Mouse (Mus musculus): ENCODE measurements at regions not wholly inside any gene's neighbourhood (a gene's known extent, or its start where the extent isn't known, plus 50 kb on each side); places are given as distances from the start of the nearest gene placed in this dataset.
"Not testable (repeated sequence)": the region's sequence is repeated elsewhere in the genome, so short reads cannot be mapped to it uniquely, and the experiment has no call there.

DNA sequence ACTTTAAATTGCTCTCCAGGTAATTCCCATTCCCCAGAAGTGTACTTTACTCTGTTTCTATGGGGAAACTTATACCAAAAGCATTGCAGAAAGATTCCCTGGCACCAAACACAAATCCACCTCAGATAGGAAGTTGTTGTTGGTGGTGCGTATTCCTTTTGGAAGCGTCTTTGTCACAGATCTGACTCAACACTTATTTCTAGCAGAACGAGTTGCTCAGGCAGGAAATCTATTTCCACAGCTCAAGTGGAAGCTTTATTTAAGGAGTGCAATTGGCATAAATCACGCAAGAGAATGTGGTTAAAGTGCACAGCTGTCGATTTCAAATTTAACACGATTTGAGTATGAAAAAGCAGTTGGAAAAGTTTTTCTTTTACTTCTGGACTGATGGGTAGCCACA, 436.9 kb upstream of the Ghitm start:
- no peak for DNase-seq

DNA sequence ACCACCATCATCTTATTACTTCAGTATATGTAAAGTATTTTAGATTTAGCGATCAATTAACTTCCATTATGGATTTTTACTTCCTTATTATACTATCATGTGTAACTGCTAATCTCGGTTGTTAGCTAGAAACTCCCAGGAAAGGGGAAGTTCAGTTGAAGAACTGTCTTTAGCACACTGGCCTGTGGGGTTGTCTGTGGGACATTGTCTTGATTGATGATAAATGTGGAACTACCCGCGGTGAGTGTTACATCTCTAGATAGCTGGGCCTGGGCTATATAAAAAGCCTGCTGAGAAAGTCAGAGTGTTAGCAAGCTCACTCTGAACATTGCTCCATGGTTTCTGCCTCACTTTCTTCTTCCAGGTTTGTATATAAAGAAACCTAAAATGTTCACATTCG, 423.2 kb upstream of the Ghitm start:
- no peak for DNase-seq

DNA sequence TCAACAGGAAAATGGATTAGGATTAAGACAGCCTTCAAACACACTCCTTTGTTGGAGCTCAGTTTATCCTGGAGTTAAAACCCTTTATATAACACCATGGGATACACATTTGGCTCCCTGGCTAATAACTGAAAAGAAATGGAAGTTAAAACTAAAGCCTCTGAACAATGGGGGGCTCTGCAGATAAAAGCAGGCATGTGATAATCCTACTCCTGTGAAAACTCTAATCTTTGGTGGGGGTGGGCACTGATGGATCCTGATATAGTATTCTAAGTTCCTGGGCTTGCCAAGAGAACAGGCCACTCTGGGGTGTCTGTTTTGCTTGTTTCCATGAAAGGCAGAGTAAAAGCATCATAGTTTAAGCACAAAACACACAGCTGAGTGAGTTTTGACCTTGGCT, 388.5 kb upstream of the Ghitm start:
- no peak for DNase-seq

DNA sequence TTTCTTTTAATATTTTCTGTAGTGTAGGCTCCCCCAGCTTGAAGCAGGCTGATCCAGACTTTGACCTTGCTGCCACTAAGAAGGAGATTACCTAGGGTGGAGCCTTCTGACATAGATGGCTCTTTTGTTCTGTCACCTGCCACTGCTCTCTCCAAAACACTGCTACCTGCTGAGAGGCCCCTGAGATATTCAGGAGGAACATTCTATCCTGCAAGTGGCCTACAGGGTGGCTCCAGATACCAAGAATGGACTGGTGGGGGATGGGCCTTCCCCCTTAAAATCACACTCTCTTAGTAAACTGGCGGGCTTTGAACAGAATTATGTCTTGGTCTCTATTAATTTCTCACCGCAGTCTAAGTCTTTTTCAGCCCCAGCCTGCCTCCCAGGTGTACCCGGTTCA, 385.6 kb upstream of the Ghitm start:
- not testable (repeated sequence) for DNase-seq

DNA sequence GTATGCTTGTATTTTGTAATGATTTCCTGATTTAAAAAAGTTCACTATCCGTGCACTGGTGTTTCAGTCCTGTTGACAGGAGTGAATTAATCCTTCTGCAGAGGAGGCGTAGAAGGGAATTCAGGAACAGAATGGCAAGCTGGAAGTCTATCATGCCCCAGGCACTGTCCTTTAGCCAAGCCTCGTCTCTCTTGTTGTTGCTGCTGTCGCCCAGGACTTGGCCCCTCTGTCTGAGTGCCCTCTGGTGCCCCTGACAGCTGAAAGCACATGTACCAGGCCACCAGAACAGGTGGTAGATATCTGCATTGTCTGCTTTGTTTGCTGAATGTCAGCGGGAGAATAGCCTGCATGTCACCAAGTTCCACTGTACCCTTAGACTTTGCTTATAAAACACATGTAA, 370.2 kb upstream of the Ghitm start:
- no peak for DNase-seq

DNA sequence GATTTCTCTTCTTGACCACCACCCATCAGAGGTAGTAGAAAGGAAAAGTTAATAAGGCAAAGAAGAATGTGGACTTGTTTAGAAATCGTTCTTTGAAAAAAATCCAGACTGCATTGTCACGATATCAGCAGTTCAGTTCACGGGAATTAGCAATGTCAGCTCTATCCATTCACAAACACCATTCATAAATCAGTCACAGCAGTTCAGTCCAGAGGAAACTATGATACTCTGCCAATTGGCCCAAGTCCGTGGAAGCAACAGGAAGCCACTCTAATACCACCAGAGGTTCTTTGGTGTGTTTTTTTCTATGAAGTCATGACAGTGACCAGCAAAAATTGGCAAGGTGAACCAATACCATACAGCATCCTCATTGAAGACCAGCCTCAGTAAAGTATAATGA, 355.6 kb upstream of the Ghitm start:
- DNase-seq, result no peak

DNA sequence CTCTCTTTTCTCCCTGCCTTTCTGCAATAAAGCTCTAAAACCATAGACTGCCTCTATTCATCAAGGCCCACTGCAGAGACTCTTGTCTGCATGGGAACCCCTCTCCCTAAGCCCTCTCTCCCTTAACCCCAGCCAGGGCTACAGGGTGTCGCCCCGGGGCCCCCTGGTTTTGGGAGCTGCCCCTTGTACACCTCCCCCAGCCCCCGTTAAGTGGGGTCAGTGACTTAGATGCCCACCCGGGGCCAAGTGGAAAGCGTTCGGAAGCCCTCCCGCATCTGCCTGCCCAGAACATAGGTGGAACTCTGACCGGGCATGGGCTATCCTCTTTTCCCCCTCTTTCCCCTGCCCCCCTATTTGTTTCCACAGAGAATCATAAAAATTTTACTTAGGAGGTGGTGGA, 350.2 kb upstream of the Ghitm start:
- no peak for DNase-seq

DNA sequence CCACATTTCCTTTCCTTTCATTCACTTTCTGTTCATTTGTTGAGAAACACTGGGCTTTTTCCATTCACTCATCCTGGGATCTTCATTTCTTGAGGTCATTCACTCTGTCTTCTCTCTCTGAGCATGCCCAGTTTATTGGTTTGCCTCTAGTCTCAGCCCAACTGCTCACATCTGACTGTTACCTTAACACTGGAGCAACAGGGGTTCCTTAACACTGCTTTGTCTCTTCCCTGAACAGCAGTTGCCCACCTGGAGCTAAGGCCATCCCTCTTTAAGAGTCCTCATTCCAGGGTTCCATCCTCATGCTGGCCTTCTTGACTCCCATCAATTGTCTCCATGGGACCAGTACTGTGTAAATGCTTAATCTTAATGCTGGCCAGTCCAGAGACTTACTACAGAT, 342.5 kb upstream of the Ghitm start:
- DNase-seq, result no peak

DNA sequence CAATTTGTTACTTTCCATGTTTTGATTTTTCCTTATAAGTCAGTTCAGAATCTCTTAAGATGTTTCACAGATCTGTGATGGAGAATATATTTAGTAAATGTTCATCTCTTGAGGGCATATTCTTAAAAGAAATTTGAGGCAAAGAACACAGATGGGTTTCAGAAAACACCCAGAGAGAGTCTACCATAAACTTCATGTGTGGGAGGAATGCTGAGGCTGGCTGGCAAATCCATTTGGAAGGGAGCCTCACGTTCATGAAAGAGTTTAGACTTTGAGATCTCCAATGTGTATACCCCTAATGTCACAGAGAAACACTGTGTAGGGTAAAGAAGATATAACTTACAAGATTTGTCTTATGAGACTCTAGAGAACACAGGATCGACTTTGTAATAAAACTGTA, 333.6 kb upstream of the Ghitm start:
- DNase-seq, result no peak

DNA sequence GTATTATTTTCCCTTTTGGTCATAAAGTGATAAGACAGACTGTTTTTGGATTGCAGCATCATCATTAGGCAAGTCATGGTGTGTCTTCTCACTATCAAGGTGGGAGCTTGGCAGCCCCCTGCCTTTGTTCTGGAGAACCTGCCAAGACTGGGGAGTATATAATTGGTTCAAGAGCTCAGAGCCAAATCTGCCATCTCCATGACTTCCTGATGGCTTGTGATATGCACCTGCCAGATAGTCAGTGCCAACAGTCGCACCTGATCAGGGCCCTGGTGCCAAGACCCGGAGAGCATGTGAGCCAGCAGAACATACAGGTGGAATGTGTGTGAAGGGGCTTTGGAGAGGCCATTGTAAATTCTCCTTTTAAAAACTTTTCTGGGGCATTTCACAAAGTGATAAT, 305.8 kb upstream of the Ghitm start:
- DNase-seq, result no peak

DNA sequence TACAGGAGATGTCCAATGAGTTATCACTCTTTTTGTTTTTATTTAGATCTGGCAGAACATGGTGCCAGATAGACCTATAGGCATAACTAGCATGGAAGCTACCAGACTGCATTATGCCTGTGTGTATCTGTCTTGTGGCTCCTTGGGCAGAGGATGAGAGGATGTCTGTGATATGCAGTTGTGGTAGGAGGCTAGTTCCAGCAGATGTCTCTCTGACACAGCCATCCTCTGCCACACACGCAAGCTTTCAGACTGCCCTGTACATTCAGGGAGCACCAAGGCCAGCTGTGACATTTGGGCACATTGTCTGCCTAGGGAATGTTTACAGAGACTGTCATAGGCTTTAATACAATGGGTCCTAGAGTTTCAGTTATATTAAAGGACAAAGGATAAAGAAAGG, 295.6 kb upstream of the Ghitm start:
- DNase-seq, result no peak

DNA sequence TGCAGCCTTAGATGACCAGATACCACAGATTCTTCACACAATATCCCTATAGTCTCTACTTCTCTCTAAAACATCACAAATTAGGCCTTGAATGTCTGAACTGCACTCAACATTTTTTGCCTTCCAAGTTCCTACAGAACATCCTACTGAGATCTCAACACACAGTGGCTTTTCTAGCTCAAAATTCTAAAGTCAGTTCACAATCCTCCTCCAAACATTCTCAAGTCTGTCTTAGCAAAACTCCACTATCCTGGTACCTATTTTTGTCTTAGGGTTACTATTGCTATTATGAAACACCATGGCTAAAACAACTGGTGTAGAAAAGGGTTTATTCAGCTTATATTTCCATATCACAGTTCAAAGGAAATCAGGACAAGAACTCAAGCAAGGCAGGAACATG, 290.4 kb upstream of the Ghitm start:
- no peak for DNase-seq

DNA sequence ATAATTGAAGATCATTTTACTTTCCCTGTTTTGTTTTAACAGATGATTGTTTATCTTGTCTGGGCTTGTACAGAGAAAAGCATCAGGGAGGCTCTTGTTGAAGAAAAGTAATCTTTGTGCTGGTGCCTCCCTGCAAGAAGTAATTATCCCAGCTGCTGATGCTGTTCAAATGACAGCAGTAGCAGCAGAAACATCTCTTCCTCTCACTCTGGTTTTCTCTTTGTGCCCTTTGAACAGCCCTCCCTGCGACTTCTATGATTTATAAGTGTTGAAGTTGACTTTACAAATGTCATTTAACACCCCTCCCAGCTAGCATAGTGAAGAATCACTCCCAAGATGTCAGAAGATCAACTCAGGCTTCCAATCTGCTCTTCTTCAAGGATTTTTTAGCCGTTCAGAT, 286.5 kb upstream of the Ghitm start:
- DNase-seq, result no peak

DNA sequence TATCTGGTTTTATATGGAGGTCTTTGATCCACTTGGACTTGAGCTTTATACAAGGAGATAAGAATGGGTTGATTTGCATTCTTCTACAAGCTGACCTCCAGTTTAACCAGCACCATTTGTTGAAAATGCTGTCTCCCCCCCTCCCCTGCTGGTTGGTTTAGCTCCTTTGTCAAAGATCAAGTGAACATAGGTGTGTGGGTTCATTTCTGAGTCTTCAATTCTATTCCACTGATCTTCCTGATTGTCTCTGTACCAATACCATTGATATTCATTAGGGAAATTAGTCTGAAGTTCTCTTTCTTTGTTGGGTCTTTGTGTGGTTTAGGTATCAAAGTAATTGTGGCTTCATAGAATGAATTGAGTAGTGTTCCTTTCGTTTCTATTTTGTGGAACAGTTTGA, 277.5 kb upstream of the Ghitm start:
- DNase-seq, result not testable (repeated sequence)

DNA sequence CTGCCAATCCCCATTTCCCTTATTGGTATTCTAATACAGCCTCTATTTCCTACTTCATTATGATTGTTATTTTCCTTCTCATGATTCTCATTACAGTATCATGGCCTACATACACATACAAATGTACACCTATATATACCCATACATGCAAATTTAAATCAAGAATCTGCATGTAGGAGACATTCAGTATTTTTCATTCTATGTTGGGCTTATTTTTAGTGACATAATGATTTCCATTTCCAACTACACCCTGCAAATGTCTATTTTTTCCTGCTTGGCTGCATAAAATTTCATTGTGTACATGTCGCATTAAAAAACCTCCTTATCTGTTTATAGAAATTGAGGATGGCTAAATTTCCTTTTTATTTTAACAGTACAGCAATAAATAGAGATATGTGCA, 236.9 kb upstream of the Ghitm start:
- no peak for DNase-seq

DNA sequence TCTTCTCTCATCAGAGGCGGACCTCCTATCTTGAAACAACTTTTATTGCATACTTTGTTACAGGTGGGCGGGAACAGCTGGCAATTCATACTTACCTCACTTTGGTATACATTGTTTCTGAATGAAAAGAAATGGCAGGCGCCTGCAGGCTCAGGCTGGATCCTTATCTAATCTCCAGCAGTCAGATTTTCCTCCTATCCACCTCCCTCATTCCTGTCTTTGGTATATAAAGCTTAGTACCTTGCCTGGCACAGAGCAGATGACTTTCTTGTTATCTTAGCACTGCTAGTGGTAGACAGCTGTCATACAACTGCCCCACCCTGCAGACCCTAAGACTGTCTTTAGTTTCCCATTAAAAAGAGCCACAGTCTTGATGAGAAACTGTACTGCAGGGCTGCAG, 226.8 kb upstream of the Ghitm start:
- no peak for DNase-seq

DNA sequence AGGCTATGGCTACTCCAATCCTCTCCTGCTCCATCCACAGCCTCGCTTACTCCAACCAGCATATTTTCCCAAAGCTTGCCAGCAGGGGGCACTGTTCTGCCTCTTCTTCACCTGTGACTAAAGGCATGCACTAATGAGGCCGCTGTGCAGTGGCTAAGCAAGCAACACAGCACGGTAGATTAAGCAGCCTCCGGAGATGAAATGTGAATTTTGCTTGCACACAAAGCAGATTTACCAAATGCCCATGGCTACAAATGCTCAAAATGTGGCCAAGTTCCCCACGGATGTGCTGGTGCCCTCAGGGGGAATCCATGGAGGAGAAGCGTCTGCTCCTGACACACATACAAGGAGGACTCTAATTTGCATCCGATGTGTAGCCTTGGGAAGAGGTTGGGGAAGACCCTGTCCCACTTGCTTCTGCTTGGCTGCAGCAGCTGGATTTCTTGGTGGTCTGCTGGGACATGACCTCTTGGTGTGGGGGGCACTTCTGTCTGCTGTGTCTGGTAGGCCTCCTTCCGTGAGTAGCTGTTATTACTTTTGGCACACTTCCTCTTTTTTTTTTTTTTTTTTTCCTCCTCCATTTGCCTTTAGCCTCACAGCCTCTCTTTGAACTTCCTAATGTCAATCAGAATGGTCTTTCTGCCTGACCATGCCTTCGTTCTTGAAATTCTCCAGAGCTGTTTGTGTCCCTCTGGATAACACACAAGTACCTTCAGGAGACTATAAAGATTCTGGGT, 221.1 kb upstream of the Ghitm start:
- peak; percentile 7 for DNase-seq

DNA sequence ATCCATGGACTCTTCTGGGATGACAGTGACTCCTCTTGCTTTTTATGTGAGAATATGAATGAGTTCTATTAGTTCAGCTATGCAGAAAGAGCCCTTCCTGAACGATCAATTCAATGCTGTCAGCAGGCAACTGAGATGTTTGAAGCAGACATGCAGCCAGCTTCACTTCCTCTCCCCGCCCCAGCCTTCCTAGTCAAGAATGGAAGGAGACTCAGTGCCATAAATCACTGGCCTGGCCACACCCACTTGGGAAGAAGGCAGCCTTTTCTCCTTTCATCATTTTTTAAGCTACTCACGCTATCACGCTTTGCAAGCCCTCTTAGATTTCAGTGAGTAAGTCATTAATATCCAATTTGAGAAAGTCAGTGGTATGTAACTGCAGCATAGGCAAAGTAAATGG, 188.3 kb upstream of the Ghitm start:
- DNase-seq, result no peak

DNA sequence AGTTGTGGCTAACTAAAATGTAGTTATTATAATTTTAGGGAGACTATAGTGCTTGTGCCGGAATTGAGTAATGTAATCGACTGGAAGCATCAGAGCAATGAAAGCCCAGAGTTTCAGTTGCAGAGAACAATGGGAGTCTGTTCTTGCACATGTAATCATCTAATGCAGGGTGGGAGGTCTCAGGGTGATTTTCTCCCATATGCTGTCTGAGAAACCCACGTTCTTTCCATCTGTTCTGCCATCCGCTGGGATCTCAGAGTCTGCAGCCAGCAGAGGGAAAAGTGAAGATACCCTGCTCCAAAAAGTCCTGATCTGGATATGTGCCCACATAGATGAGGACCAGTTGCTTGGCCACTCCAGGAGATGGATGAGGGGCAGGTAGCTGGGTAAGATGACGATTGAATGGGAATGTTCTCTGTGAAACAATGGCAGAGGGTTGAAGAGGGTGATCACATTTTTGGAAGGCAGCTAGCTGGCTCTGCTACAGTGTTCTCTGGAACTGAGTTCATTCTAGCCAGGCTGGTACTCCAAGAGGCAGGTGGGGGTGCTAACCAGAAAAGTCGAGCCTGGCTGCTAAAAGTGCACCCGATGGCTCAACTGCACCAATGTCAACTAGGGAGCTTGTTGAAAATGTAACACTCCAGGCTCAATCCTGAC, 180.3 kb upstream of the Ghitm start:
- DNase-seq, result no peak

DNA sequence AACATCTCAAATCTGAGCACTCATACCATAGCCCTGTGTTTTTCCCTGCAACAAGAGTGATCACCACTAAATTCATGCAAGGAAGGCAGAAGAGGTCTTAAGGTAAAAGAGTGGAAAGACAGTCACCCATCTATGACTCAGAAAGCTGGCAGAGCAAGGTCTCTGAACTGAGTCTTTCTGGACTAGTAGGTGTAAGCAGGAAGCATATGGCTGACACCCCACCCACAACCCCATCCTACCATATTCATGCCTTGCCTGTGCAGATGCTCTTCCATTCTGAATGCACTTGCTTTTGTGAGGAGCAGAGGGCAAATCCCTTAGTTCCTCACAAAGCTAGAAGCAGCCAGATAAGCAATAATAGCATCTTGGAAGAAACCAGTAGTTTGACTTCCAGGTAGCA, 178.8 kb upstream of the Ghitm start:
- no peak for DNase-seq

DNA sequence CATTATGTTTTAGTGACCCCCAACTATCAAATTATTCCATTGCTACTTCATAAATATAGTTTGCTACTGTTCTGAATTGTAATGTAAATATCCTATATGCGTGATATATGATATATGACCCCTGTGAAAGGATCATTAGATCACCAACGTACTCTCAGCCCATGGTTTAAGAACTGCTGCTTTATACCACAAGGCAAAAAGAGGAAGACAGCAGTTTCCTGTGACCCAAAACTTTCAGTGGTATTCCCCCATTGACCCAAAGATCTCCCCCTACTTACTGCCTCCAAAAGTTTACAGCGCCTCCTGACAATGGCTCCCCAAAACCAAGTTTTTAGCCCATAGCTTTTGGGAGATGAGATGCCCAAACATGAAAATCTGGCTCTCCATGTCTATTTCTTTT, 177.8 kb upstream of the Ghitm start:
- DNase-seq, result no peak

DNA sequence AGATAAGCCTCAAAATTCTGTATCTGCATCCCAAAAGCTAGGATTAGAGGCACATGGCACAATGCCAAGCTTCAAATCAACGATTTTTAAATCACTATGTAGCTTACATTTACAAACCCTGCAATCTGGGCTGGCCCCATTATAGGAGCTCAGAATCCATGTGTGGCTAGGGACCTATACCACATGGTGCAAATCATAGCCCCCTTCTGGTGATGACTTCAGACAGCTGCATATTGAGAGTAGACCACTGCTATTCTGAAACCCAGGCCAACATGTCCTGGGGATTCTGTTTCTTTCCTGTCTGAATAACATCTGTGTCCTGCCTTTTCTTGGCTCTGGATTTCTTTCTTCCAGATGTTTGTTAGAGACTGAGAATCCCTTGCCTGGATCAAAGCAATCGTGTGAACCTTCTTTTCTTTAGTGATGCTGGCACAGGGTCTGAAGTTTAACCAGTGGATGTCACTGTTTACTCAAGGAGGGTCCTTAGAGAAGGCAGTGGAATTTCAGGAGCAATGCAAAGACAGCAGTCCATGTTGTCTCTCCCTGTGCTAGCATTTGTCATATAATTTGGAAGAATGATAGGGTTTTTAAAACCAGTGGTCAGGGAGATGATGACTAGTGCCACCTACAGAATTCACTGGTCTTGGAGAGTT, 171.7 kb upstream of the Ghitm start:
- DNase-seq, result no peak

DNA sequence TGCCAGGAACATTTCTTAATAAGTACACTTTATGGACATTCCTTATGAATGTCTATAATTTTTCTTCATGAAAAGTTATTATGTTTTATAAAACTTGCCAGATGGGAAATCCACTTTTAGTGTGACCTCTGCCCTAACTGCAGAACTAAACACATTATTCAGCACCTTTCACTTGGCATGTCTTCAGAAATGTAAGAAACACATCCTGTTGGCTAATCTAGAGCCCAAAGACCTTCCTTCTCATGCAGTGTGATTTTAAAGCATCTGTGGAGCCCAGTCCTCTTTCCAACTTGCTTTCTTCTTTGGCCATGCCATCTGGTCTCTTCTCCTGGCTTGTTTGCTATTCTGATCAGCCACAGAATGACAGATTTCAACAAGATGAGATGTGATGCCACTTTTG, 163.6 kb upstream of the Ghitm start:
- DNase-seq, result no peak

DNA sequence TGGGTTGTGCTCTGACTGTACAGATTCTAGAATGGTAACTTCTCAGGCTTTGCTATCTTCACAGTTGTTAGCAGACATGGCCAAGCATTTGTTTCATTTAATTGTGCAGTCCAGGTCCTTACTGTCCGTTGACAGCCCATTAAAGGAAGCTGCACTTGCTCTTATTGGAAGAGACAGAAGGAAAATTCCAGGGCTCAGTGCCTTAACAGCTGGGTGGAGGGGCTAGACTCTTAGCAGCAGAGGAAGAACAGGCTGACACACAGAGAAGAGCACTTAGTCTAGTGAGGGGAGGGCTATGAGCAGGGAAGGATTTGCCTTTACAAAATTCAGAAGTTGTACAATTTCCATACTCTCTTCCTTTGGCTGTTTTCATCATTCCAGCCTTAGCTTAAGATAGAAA, 161.5 kb upstream of the Ghitm start:
- no peak for DNase-seq
